Mouse (Mus musculus) lung, adult 2 months (tissue): ENCODE measurements at regions not wholly inside any gene's neighbourhood (a gene's known extent, or its start where the extent isn't known, plus 50 kb on each side); places are given as distances from the start of the nearest gene placed in this dataset.

Source experiments
- CTCF ChIP-seq: fragments of 200-500 bp; IDR thresholded peaks from 2 replicates; pipeline ENCODE4 v1.5.1; 2011; ENCODE audit warnings: mild to moderate bottlenecking, low read length, control low read depth; ENCODE audit not compliant: insufficient read depth
- POLR2A ChIP-seq: fragments of 200-500 bp; IDR thresholded peaks from 2 replicates; pipeline ENCODE4 v1.6.1; 2011; ENCODE audit warnings: low read depth, mild to moderate bottlenecking, control low read depth, low read length, borderline replicate concordance; ENCODE audit errors: extremely low read depth

DNA sequence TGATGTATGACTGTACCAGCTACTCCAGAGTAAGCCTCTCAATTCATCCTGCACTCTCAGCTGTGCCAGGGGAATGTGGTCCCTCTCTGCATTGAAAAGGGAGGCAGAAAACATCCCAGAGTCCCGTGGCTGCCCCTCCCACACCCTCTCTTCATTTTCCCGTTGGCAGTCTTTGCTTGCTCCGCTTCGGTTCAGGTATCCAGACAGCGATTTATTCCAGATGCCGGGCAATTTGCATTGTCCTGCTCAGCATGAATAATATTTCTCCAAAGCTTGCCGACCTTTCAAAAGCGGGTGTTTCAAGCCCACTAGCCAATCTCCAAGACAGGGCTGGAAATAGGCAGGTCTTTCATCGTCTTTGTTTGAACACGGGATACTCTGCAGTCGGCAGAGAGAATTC lies 220.5 kb upstream of the Ntm start:
- TF ChIP-seq CTCF: no peak
- no peak for TF ChIP-seq POLR2A
